Mouse (Mus musculus): Measurements from ENCODE around the gene Mbd5.

Gene Mbd5

GRCm38 (mm10) chr2:49349813-49350212, 400.5 kb downstream of the Mbd5 start:
- H3K36me3 ChIP-seq (ENCODE audit: control insufficient read depth, insufficient read depth, low read length, poor library complexity, severe bottlenecking): no peaks in the 10 kb centered on the region
- DNase-seq (ENCODE audit: low read depth, low spot score): peak; percentile 64
- H3K27me3 ChIP-seq (ENCODE audit: control insufficient read depth, insufficient read depth, low read length, poor library complexity, severe bottlenecking): no peaks in the 10 kb centered on the region

- Histone ChIP-seq H3K27me3 (ENCODE audit: control insufficient read depth, insufficient read depth, low read length, poor library complexity, severe bottlenecking) (no peaks in the 10 kb centered on the region), H3K36me3 (ENCODE audit: control insufficient read depth, insufficient read depth, low read length, poor library complexity, severe bottlenecking) (no peaks in the 10 kb centered on the region)
- no peak for DNase-seq (ENCODE audit: low read depth, low spot score)
Measured at GRCm38 (mm10) chr2:49350852-49351251, 401.5 kb downstream of the Mbd5 start.

- H3K36me3 ChIP-seq (ENCODE audit: control insufficient read depth, insufficient read depth, low read length, poor library complexity, severe bottlenecking): no peaks in the 10 kb centered on the region
- no peaks in the 10 kb centered on the region; the same call in 1 of the 2 replicates for H3K27me3 ChIP-seq (ENCODE audit: control insufficient read depth, insufficient read depth, low read length, poor library complexity, severe bottlenecking)
- no peak for DNase-seq (ENCODE audit: low read depth, low spot score)
Measured at GRCm38 (mm10) chr2:49354066-49354465, 404.8 kb downstream of the Mbd5 start.

DNA sequence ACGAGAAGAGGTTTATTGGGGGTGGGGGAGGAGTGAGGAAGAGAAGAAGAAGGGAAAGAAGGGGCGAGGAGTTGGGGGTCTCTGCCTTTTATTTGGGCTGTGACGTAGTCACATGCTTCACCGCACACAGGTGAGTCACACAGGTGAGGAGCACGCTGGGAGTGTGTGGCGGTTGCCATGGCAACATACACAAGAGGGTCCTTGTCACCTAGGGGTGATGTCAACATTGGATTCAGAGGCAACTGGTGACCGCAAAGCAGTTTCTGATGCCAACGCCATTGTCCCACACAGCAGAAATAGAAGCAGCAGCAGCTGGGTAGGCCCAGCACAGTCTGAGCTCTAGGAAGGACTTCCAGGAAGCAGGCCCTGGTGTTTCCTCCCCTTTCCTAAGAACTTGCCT, 406.6 kb downstream of the Mbd5 start:
- Histone ChIP-seq H3K36me3 (ENCODE audit: control insufficient read depth, insufficient read depth, low read length, poor library complexity, severe bottlenecking) (no peaks in the 10 kb centered on the region), H3K27me3 (ENCODE audit: control insufficient read depth, insufficient read depth, low read length, poor library complexity, severe bottlenecking) (no peaks in the 10 kb centered on the region; the same call in 1 of the 2 replicates)
- DNase-seq (ENCODE audit: low read depth, low spot score): no peak

GRCm38 (mm10) chr2:49358128-49358814, 409.0 kb downstream of the Mbd5 start:
- Histone ChIP-seq H3K36me3 (ENCODE audit: control insufficient read depth, insufficient read depth, low read length, poor library complexity, severe bottlenecking) (no peaks in the 10 kb centered on the region), H3K27me3 (ENCODE audit: control insufficient read depth, insufficient read depth, low read length, poor library complexity, severe bottlenecking) (no peaks in the 10 kb centered on the region; the same call in 1 of the 2 replicates)
- DNase-seq (ENCODE audit: low read depth, low spot score): no peak

- H3K27me3 ChIP-seq (ENCODE audit: control insufficient read depth, insufficient read depth, low read length, poor library complexity, severe bottlenecking): no peaks in the 10 kb centered on the region; the same call in 1 of the 2 replicates
- peak; percentile 78 for DNase-seq (ENCODE audit: low read depth, low spot score)
- H3K36me3 ChIP-seq (ENCODE audit: control insufficient read depth, insufficient read depth, low read length, poor library complexity, severe bottlenecking): no peaks in the 10 kb centered on the region
Measured at GRCm38 (mm10) chr2:49358839-49359520, 409.7 kb downstream of the Mbd5 start.

DNA sequence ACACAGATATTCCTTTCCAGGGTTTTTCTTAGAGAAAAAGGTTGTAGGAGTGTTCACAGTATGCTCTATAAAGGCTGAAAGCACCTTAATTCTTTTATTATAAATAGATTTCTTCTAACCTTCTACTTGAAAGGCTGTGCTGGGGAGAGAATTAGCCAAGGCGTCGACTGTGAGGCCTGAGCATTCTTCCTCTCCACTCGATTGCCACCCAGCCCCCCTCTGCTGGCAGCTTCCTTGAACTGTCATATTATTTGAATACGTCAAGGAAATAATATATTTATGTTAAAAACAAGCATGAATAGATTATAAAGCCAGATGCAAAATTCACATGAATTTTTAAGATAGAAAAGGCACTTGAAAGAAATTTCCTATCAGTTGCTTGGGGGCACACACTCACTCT, 410.4 kb downstream of the Mbd5 start:
- DNase-seq (ENCODE audit: low read depth, low spot score): peak; percentile 31

DNA sequence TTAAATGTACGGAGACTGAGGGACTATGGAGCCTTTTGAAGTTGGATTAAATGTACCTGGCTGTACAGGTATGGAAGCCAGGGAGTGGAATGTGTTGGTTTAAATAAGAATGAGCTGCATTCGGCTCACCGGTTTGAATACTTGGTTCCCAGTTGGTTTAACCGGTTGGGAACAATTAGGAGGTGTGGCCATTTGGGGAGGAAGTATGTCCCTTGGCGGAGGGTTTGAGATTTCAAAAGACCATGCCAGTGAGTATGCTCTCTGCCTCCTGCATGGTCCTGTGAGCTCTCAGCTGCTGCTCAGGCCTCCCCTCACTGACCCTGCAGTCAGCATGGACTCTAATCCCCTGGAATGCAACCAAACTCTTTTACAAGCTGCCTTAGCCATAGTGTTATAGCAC, 415.2 kb downstream of the Mbd5 start:
- Histone ChIP-seq H3K36me3 (ENCODE audit: control insufficient read depth, insufficient read depth, low read length, poor library complexity, severe bottlenecking) (no peaks in the 10 kb centered on the region), H3K27me3 (ENCODE audit: control insufficient read depth, insufficient read depth, low read length, poor library complexity, severe bottlenecking) (no peaks in the 10 kb centered on the region)
- no peak for DNase-seq (ENCODE audit: low read depth, low spot score)

More for the DNA sequence above, 410.4 kb downstream of the Mbd5 start:
- Histone ChIP-seq H3K27me3 (ENCODE audit: control insufficient read depth, insufficient read depth, low read length, poor library complexity, severe bottlenecking) (no peaks in the 10 kb centered on the region; the same call in 1 of the 2 replicates), H3K36me3 (ENCODE audit: control insufficient read depth, insufficient read depth, low read length, poor library complexity, severe bottlenecking) (no peaks in the 10 kb centered on the region)

DNA sequence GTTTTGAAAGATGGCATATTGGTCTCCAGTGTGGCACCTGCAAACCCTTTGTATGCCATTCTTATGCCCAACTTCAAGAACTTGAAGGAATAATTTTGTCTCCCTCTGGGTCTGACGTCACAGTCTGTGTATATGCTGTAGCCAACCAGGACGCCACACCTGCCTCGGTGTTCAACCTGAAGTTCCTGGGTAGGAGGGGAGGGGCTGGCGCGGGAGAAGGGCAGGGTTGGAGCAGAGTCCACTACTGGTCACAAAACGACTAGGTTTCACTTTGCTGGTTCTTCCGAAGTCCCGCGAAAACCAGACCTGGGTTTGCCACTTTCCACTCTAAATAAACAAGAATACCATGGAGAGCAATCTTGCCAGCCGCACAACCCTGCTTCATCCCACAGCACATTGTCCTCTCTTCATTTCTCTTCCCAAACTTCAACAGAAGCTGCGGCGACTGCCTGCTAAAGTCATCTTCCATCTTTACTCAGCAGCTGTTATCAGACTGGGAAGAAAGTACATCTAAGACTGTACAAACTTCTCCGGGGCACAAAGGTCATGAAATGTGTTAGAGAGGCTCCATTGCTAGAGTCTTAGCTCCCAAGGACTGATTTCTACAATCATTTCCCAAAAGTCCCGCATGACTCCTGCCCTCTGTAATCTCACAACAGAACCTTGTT, 417.7 kb downstream of the Mbd5 start:
- no peak for DNase-seq (ENCODE audit: low read depth, low spot score)
- Histone ChIP-seq H3K27me3 (ENCODE audit: control insufficient read depth, insufficient read depth, low read length, poor library complexity, severe bottlenecking) (no peaks in the 10 kb centered on the region), H3K36me3 (ENCODE audit: control insufficient read depth, insufficient read depth, low read length, poor library complexity, severe bottlenecking) (no peaks in the 10 kb centered on the region)

DNA sequence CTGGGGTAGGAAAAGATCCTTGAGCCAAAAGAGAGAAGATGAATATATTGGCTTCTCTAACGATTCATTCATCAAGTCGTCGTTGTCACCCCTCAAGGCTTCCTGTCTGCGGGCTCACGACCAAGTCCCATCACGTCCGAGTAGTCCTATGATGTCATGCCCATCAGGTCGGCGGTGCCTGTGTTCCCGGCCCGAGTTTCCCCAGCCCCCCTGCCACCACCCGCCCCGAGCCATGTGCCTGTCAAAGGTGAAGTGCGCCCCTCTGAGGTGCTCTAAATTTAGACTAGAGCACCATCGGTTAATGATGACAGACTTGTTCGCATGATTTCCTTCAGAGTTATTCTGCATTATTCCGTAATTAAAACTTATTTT, 418.2 kb downstream of the Mbd5 start:
- H3K36me3 ChIP-seq (ENCODE audit: control insufficient read depth, insufficient read depth, low read length, poor library complexity, severe bottlenecking): no peaks in the 10 kb centered on the region
- DNase-seq (ENCODE audit: low read depth, low spot score): no peak
- H3K27me3 ChIP-seq (ENCODE audit: control insufficient read depth, insufficient read depth, low read length, poor library complexity, severe bottlenecking): no peaks in the 10 kb centered on the region

DNA sequence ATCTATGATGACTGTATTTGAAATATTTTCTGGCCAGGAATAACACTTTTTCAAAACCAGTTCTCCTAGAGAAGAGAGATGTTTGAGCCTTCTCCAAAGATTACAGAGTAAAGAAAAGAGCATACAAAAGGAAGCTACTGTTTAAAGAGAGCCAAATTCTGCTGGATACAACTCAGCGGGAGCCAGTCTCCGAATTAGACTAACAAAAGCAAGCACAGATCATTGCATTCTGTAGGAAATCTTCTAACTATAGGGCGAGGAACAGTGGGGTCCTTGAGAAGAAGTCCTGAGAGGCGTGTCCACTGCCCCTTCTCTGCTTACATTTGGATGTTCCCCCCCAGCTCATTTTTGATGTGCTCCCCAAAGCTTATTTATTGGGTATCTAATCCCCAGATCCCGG, 422.3 kb downstream of the Mbd5 start:
- Histone ChIP-seq H3K27me3 (ENCODE audit: control insufficient read depth, insufficient read depth, low read length, poor library complexity, severe bottlenecking) (no peaks in the 10 kb centered on the region), H3K36me3 (ENCODE audit: control insufficient read depth, insufficient read depth, low read length, poor library complexity, severe bottlenecking) (no peaks in the 10 kb centered on the region)
- DNase-seq (ENCODE audit: low read depth, low spot score): no peak

- no peak for DNase-seq (ENCODE audit: low read depth, low spot score)
- Histone ChIP-seq H3K36me3 (ENCODE audit: control insufficient read depth, insufficient read depth, low read length, poor library complexity, severe bottlenecking) (no peaks in the 10 kb centered on the region), H3K27me3 (ENCODE audit: control insufficient read depth, insufficient read depth, low read length, poor library complexity, severe bottlenecking) (no peaks in the 10 kb centered on the region)
Measured at GRCm38 (mm10) chr2:49372586-49372985, 423.3 kb downstream of the Mbd5 start.
